Mouse (Mus musculus) midbrain, embryonic 12.5 days (tissue): ENCODE data around the gene Olfr272. TPM values are rescaled to one million over a fixed set of nuclear protein-coding genes. Genes with fewer than 3 reads are reported as not detected.

Experiments used
- polyA plus RNA-seq: library from polyadenylated mRNA; unstranded; fragments of >200 nt; fragmentation: Nextera tagmentation; extraction: Ambion mirVana; gene quantifications from 2 replicates; pipeline ENCODE4 v1.2.1, GENCODE M21; 2016

Olfr272 gene
- polyA plus RNA-seq, 1 experiment from 2014 or later, result not detected

Other genes with a start within 250 kb of the Olfr272 start
- gene Olfr275, start 104.6 kb downstream of the Olfr272 start, polyA plus RNA-seq, result not detected in 2 replicates
- gene Olfr273, start 59.9 kb downstream of the Olfr272 start, polyA plus RNA-seq, result not detected in 2 replicates
- not detected in 2 replicates for gene Olfr270, start 45.4 kb upstream of the Olfr272 start, polyA plus RNA-seq
- not detected in 2 replicates for gene Nipsnap3a, start 70.1 kb upstream of the Olfr272 start, polyA plus RNA-seq
- gene Nipsnap3b, start 92.7 kb upstream of the Olfr272 start, polyA plus RNA-seq, result 103 and 110 TPM in 2 replicates
- gene Abca1, start 240.7 kb upstream of the Olfr272 start, polyA plus RNA-seq, result 8.8 and 9.2 TPM in 2 replicates